Mouse (Mus musculus): ENCODE data around the gene Naa60. TPM values are rescaled to one million over a fixed set of nuclear protein-coding genes. Genes with fewer than 3 reads are reported as not detected.
A peak's percentile ranks its signal among the peaks of the same experiment; 100 is the strongest.
"Not testable (repeated sequence)": the region's sequence is repeated elsewhere in the genome, so short reads cannot be mapped to it uniquely, and the experiment has no call there.

The Naa60 gene
- polyA plus RNA-seq (2012; ENCODE audit: insufficient read depth, insufficient read length, missing spikeins): 41.4 and 52.4 TPM in 2 replicates

DNA sequence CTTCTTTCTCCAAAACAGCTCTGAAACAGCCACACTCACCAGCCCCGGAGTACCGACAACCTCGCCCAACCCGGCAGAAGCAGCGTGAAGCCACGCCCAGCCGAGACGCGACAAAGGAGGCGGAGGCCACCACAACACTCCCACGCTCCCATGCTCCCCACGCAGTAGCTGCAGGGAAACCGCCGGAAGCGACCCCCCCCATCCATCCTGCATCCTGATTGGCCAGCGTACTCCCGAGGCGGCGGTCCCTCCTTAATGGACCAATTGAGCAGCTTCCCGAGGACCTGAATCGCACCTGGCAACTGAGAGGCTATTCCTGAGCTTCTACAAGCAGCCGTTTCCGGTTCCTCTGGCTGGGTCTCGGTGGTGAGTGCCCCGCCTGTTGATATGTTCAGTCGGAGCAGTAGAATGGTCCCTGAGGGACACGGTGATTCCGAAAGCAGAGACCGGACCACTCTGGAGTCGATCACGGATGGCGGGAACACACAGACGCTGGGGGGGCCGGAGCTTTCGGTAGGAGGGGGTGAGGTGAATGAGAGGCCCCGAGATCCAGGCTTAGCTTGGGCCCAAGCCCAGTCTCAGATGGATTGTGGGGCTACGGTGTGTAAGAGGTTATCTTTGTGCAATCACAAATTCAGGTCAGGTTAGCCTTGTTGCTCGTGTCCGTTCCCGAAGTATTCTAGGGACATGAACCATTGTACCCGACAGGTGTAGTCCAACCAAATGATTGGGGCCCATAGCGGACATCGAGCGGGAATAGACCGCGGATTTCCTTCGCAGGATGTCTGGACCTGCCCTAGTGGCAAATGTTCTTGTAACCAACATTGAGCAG is at the start of gene Naa60:
Gene Naa60 (plus strand): TSS at position 160 of the 832 bp plus-strand sequence.
- Histone ChIP-seq H3K4me1 (ENCODE audit: control insufficient read depth, insufficient read depth, insufficient read length, low read length) (no peaks in the 10 kb centered on the region), H3K4me3 (ENCODE audit: insufficient read depth, low read depth, low read length) (peak within 1 kb of the TSS; percentile 59), H3K27ac (replicated peaks; ENCODE audit: low read depth, low read length) (peak within 1 kb of the TSS; percentile 22)

GRCm38 (mm10) chr16:3828021-3828420 is 44.2 kb upstream of the Naa60 start:
- no peak overlapping the region for H3K4me3 ChIP-seq (ENCODE audit: insufficient read depth, low read depth, low read length)
- H3K4me1 ChIP-seq (ENCODE audit: control insufficient read depth, insufficient read depth, insufficient read length, low read length): no peaks in the 10 kb centered on the region
- no peak overlapping the region for H3K27ac ChIP-seq (replicated peaks; ENCODE audit: low read depth, low read length)

- Histone ChIP-seq H3K27ac (replicated peaks; ENCODE audit: low read depth, low read length) (no peak overlapping the region), H3K4me3 (ENCODE audit: insufficient read depth, low read depth, low read length) (no peak overlapping the region), H3K4me1 (ENCODE audit: control insufficient read depth, insufficient read depth, insufficient read length, low read length) (no peaks in the 10 kb centered on the region)
These were observed 42.4 kb upstream of the Naa60 start for GRCm38 (mm10) chr16:3829727-3830126.

- H3K4me3 ChIP-seq (ENCODE audit: insufficient read depth, low read depth, low read length): no peak within 1 kb of the TSS
- H3K4me1 ChIP-seq (ENCODE audit: control insufficient read depth, insufficient read depth, insufficient read length, low read length): no peaks in the 10 kb centered on the region
- no peak within 1 kb of the TSS for H3K27ac ChIP-seq (replicated peaks; ENCODE audit: low read depth, low read length)
These were observed 41.5 kb upstream of the Naa60 start, which contains the start of gene Olfr15 for GRCm38 (mm10) chr16:3830588-3831109. TSS of gene Olfr15 (plus strand) at chr16:3830878.

DNA sequence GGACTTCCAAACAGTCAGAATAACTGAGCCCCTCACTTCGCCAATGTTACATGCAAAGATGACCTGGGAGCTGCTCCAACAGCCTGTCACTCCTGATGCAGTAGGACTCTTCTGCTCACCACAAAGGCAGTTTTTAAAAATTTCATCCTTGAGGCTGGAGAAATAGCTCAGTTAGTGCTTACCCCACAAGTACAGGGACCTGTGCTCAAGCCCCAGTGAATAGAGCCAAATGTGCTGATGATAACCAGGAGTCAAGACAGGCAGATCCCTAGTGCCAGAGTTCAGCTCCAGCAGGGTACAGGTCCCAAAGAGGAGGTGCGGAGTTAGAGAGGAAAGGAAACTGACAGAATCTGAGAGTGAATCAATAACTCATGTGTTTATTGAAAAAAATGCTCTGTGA is 36.7 kb upstream of the Naa60 start:
- H3K4me3 ChIP-seq (ENCODE audit: insufficient read depth, low read depth, low read length): no peak overlapping the region
- H3K27ac ChIP-seq (replicated peaks; ENCODE audit: low read depth, low read length): no peak overlapping the region
- H3K4me1 ChIP-seq (ENCODE audit: control insufficient read depth, insufficient read depth, insufficient read length, low read length): no peaks in the 10 kb centered on the region

DNA sequence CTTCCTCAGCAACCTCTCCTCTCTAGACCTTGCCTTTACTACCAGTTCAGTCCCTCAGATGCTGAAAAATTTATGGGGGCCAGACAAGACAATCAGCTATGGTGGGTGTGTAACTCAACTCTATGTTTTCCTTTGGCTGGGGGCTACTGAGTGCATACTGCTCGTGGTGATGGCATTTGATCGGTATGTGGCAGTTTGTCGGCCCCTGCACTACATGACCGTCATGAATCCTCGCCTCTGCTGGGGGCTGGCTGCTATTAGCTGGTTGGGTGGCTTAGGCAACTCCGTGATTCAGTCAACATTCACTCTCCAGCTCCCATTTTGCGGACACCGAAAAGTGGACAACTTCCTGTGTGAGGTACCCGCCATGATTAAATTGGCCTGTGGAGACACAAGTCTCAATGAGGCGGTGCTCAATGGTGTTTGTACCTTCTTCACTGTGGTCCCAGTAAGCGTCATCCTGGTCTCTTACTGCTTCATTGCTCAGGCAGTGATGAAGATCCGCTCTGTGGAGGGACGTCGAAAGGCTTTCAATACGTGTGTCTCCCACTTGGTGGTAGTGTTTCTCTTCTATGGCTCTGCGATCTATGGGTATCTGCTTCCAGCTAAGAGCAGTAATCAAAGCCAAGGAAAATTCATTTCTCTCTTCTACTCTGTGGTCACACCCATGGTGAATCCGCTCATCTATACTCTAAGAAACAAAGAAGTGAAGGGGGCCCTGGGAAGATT is 32.9 kb upstream of the Naa60 start:
- no peak overlapping the region for H3K27ac ChIP-seq (replicated peaks; ENCODE audit: low read depth, low read length)
- H3K4me1 ChIP-seq (ENCODE audit: control insufficient read depth, insufficient read depth, insufficient read length, low read length): no peaks in the 10 kb centered on the region
- no peak overlapping the region for H3K4me3 ChIP-seq (ENCODE audit: insufficient read depth, low read depth, low read length)

DNA sequence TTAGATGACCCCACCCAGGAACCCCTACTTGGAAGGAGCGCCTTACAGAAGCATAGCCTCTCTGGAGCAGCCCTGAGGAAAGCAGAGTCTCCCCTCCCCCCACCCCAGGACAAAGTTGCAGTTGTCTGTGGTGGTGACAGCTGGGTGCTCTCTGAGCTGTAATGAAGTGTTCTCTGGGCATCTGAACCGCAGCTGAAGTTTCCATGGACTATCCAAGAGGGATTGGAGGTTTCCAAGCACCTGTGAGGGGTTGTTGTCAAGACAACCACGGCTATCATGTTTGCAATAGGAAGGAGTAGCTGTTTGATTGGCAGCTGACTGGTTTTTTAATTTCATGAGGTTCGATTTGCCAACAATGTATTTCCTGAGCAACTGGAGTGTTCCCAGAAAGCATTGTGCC is 29.2 kb upstream of the Naa60 start:
- no peak overlapping the region for H3K27ac ChIP-seq (replicated peaks; ENCODE audit: low read depth, low read length)

DNA sequence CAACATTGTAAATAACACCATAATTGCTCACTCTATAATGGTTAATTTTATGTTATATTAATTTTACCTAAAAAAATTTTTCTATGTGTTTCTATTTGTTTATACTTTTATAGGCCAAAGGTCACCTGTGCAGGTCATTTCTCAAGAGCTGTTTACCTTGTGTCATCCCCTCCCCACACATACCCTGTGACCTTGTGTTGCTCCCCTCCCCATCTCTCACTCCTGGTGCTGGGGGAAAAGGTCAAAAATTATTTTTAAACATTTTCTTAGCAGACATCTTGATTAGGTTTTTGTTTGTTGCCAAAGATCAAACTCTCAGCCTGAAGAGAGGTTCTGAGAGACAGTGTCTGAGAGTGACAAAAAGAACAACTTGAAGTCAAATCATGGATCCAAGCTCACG is 28.4 kb upstream of the Naa60 start:
- Histone ChIP-seq H3K4me1 (ENCODE audit: control insufficient read depth, insufficient read depth, insufficient read length, low read length) (no peaks in the 10 kb centered on the region), H3K27ac (replicated peaks; ENCODE audit: low read depth, low read length) (no peak overlapping the region), H3K4me3 (ENCODE audit: insufficient read depth, low read depth, low read length) (no peak overlapping the region)

More for the DNA sequence above, 29.2 kb upstream of the Naa60 start:
- H3K4me3 ChIP-seq (ENCODE audit: insufficient read depth, low read depth, low read length): no peak overlapping the region
- H3K4me1 ChIP-seq (ENCODE audit: control insufficient read depth, insufficient read depth, insufficient read length, low read length): no peaks in the 10 kb centered on the region

DNA sequence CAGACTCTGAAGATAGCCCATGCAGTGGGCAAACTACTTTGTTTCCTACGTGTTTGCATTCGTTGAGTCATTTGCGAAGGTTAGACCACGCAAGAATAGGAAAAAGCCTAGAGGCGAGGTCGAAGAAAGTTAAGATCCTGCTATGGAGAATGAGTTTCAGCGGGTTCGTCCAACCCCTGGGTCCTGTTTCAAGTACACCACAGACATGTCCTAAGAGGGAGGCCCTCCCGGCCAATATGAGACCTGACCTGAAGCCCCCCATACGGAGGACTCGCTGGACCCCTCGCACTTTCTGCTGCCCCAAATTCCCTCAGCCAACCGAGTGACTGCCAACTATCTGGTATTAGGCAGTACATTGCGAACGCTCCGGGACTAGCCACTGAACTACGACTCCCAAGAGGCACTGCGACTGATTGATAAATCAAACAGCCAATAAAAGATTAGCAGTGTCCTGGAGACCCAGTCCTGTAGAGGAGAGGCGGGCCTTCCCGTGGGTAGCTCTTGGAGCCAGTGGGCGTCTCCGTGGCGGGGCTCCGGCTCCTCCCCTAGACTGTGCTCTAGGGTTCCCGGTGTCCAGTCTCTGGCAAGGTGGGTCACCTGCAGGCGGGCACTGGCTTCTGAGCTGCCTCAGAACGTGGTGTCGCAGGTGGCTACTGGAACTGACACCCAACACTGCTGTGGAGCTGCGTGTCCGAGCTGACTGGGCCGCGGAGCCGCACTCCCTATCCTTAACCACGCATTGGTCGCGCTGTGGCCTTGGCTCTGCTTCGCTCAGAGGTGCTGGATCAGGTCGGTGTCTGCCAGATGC is 25.3 kb upstream of the Naa60 start, which contains the start of gene Zfp174:
Gene Zfp174 (plus strand): TSS at position 558 of the 808 bp plus-strand sequence.
- Histone ChIP-seq H3K4me1 (ENCODE audit: control insufficient read depth, insufficient read depth, insufficient read length, low read length) (no peaks in the 10 kb centered on the region), H3K27ac (replicated peaks; ENCODE audit: low read depth, low read length) (peak within 1 kb of the TSS; percentile 41; the same call in 1 of the 2 replicates), H3K4me3 (ENCODE audit: insufficient read depth, low read depth, low read length) (peak within 1 kb of the TSS; percentile 86)

DNA sequence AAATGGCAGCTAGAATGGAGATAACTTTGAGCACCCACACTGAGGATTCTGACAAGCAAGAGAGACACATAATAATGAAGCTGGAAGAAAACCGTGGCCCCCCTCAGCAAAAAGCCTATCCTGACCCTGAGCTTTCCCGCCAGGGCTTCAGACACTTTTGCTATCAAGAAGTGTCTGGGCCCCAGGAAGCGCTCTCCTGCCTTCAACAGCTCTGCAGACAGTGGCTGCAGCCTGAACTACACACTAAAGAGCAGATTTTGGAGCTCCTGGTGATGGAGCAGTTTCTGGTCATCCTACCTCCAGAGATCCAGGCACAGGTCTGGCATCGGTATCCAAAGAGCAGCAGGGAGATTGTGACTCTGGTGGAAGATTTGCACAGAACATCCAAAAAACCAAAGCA is 24.3 kb upstream of the Naa60 start:
- H3K4me1 ChIP-seq (ENCODE audit: control insufficient read depth, insufficient read depth, insufficient read length, low read length): no peaks in the 10 kb centered on the region
- H3K27ac ChIP-seq (replicated peaks; ENCODE audit: low read depth, low read length): no peak overlapping the region
- H3K4me3 ChIP-seq (ENCODE audit: insufficient read depth, low read depth, low read length): peak overlapping the region; percentile 86; the same call in 1 of the 2 replicates

GRCm38 (mm10) chr16:3848416-3848815 is 23.8 kb upstream of the Naa60 start:
- Histone ChIP-seq H3K27ac (replicated peaks; ENCODE audit: low read depth, low read length) (no peak overlapping the region), H3K4me3 (ENCODE audit: insufficient read depth, low read depth, low read length) (no peak overlapping the region), H3K4me1 (ENCODE audit: control insufficient read depth, insufficient read depth, insufficient read length, low read length) (no peaks in the 10 kb centered on the region)

DNA sequence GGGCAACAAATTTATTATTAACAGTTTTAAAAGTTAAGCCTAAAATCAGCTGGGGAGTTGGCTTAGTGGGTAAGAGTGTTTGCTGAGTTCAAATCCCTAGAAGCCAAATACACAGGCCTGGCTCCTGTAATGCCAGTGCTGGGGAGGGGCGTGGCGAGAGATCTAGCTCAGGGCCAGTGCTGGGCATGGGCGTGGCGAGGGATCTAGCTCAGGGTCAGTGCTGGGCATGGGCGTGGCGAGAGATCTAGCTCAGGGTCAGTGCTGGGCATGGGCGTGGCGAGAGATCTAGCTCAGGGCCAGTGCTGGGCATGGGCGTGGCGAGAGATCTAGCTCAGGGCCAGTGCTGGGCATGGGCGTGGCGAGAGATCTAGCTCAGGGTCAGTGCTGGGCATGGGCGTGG is 20.9 kb upstream of the Naa60 start:
- not testable (repeated sequence) for H3K4me1 ChIP-seq (ENCODE audit: control insufficient read depth, insufficient read depth, insufficient read length, low read length); H3K4me3 ChIP-seq (ENCODE audit: insufficient read depth, low read depth, low read length); H3K27ac ChIP-seq (replicated peaks; ENCODE audit: low read depth, low read length)

GRCm38 (mm10) chr16:3852586-3852985 is 19.6 kb upstream of the Naa60 start:
- Histone ChIP-seq H3K4me1 (ENCODE audit: control insufficient read depth, insufficient read depth, insufficient read length, low read length) (no peaks in the 10 kb centered on the region), H3K27ac (replicated peaks; ENCODE audit: low read depth, low read length) (no peak overlapping the region), H3K4me3 (ENCODE audit: insufficient read depth, low read depth, low read length) (no peak overlapping the region)

DNA sequence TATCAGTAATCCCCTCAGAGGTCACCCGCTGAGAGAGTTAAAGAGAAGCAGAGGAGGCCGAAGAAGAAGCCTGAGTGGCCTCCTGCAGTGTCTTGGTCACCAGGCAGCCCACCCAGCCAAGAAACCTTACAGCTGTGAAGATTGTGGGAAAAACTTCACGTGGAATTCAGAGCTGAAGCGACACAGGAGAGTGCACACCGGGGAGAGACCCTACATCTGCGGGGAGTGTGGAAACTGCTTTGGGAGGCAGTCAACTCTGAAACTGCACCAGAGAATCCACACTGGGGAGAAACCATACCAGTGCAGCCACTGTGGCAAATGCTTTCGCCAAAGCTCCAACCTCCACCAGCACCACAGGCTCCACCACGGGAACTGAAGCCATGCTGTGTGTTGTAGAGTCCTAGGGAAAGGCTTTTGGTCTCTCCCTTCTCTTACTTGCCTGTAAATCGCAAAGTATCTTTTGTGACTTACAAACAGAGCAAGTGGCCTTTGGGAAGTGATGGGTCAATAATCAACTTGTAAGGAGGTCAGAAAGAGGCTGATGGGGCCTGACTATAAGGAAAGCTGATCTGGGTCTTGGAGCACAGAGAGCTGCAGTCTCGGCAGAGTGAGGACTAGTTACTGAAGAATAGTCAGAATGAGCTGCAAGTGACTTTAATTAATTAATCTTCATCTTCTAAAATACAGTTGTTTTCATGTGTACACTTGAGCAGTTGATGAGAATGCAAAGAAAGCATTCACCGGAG is 17.6 kb upstream of the Naa60 start:
- Histone ChIP-seq H3K27ac (replicated peaks; ENCODE audit: low read depth, low read length) (no peak overlapping the region), H3K4me3 (ENCODE audit: insufficient read depth, low read depth, low read length) (no peak overlapping the region), H3K4me1 (ENCODE audit: control insufficient read depth, insufficient read depth, insufficient read length, low read length) (no peaks in the 10 kb centered on the region)

Measured in brown adipose tissue, adult 24 weeks (tissue).